ENCODE assay signal across 9 mouse cellular contexts in the genomic region with DNA sequence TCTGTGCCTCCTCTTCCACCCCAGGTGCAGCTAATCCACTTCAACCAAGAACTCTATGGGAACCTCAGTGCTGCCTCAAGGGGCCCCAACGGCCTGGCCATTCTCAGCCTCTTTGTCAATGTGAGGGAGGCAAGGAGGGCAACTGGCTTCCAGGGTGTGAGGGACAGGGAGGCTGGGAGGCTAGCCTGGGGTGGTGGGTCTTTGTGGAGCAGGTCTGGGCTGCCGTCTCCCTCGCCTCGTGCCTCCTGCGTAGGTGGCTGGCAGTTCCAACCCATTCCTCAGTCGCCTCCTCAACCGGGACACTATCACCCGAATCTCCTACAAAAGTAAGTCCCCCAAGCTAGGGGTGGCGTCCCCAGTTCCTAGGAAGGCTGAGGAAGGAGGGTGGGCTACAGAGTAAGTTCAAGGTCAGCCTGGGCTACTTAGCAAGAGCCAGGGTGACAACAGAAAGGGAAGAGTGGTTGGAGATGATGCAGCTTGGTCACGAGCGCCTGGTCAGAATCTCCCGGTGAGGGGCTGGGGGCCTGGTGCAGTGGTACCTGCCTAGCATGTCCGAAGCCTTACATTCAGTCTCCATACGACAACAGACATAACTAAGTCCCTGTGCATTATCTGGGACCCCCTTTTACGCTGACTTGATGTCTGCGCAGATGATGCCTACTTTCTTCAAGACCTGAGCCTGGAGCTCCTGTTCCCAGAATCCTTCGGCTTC. TPM values are rescaled to one million over a fixed set of nuclear protein-coding genes. Genes with fewer than 3 reads are reported as not detected.
DNase-seq lines count a peak whose midpoint lies in the region; ATAC-seq lines count a peak whose summit lies in the region.
"Had no signal": no experiment of that assay in that cellular context is flagged by ENCODE, and none has a peak within 500 bp of the region (broad histone marks: within the 10 kb centered on the region; RNA-seq: fewer than 3 reads in every experiment).

No protein-coding gene starts in this region.

- H3K9me3 ChIP-seq in forebrain, embryonic 10.5 days = no peaks in the 10 kb centered on the region
- H3K9me3 ChIP-seq in forebrain, embryonic 11.5 days (ENCODE audit: control insufficient read depth, low read length) = no peaks in the 10 kb centered on the region
- no peaks in the 10 kb centered on the region for H3K9me3 ChIP-seq in liver, embryonic 15.5 days (replicated peaks)
- H3K9me3 ChIP-seq in hindbrain, embryonic 12.5 days (replicated peaks) = no peaks in the 10 kb centered on the region
- H3K9me3 ChIP-seq in midbrain, embryonic 16.5 days (replicated peaks; ENCODE audit: control insufficient read depth, low read length, poor library complexity, severe bottlenecking) = no peaks in the 10 kb centered on the region

- H3K4me2 ChIP-seq in forebrain, embryonic 11.5 days (ENCODE audit: low read depth, low read length, severe bottlenecking) = no peak overlapping the region
- H3K4me2 ChIP-seq in liver, embryonic 15.5 days = 0 out of 2 replicates have a peak overlapping the region, but pooled peaks have one; percentile 97
- peak overlapping the region; percentile 94 for H3K4me2 ChIP-seq in hindbrain, embryonic 12.5 days (replicated peaks)
- H3K4me2 ChIP-seq in midbrain, embryonic 16.5 days (ENCODE audit: low read length) = peak overlapping the region; percentile 98

- peak overlapping the region; percentile 90; the same call in 1 of the 2 replicates for H3K27ac ChIP-seq in forebrain, embryonic 10.5 days
- H3K27ac ChIP-seq in forebrain, embryonic 11.5 days (ENCODE audit: low read depth, low read length) = no peak overlapping the region
- H3K27ac ChIP-seq in liver, embryonic 15.5 days (replicated peaks) = no peak overlapping the region
- peak overlapping the region; percentile 91 for H3K27ac ChIP-seq in hindbrain, embryonic 12.5 days
- peak overlapping the region; percentile 86 for H3K27ac ChIP-seq in midbrain, embryonic 16.5 days (ENCODE audit: low read length)

- peaks cover 74% of the 10 kb centered on the region for H3K4me1 ChIP-seq in forebrain, embryonic 10.5 days
- peaks cover 28% of the 10 kb centered on the region for H3K4me1 ChIP-seq in forebrain, embryonic 11.5 days (replicated peaks; ENCODE audit: control insufficient read depth, insufficient read depth, low read length)
- H3K4me1 ChIP-seq in liver, embryonic 15.5 days (replicated peaks) = peaks cover 54% of the 10 kb centered on the region
- peaks cover 69% of the 10 kb centered on the region for H3K4me1 ChIP-seq in hindbrain, embryonic 12.5 days
- peaks cover 61% of the 10 kb centered on the region for H3K4me1 ChIP-seq in midbrain, embryonic 16.5 days (ENCODE audit: control insufficient read depth, insufficient read depth, low read length)

- H3K9ac ChIP-seq in forebrain, embryonic 11.5 days (ENCODE audit: low read length) = no peak overlapping the region
- no peak overlapping the region for H3K9ac ChIP-seq in liver, embryonic 15.5 days
- peak overlapping the region; percentile 66 for H3K9ac ChIP-seq in hindbrain, embryonic 12.5 days
- H3K9ac ChIP-seq in midbrain, embryonic 16.5 days (ENCODE audit: low read depth, low read length) = peak overlapping the region; percentile 62

- H3K36me3 ChIP-seq in forebrain, embryonic 10.5 days (replicated peaks) = no peaks in the 10 kb centered on the region
- H3K36me3 ChIP-seq in forebrain, embryonic 11.5 days (ENCODE audit: control insufficient read depth, insufficient read depth, low read length) = no peaks in the 10 kb centered on the region
- no peaks in the 10 kb centered on the region for H3K36me3 ChIP-seq in liver, embryonic 15.5 days (replicated peaks)
- no peaks in the 10 kb centered on the region for H3K36me3 ChIP-seq in hindbrain, embryonic 12.5 days
- no peaks in the 10 kb centered on the region for H3K36me3 ChIP-seq in midbrain, embryonic 16.5 days (ENCODE audit: control insufficient read depth, insufficient read depth, low read length)

- no peak for DNase-seq in forebrain, embryonic 10.5 days (ENCODE audit: extremely low spot score, low spot score)
- DNase-seq in forebrain, embryonic 11.5 days (ENCODE audit: low spot score) = no peak
- no peak for DNase-seq in liver
- no peak for DNase-seq in adrenal gland, adult 2 months
- DNase-seq: kidney, adult 2 months had no signal

- peak overlapping the region; percentile 82; the same call in 1 of the 2 replicates for H3K4me3 ChIP-seq in forebrain, embryonic 10.5 days
- H3K4me3 ChIP-seq in forebrain, embryonic 11.5 days (ENCODE audit: low read depth, low read length) = no peak overlapping the region
- no peak overlapping the region for H3K4me3 ChIP-seq in liver, embryonic 15.5 days (replicated peaks)
- H3K4me3 ChIP-seq in hindbrain, embryonic 12.5 days = peak overlapping the region; percentile 55; the same call in 1 of the 2 replicates
- H3K4me3 ChIP-seq in midbrain, embryonic 16.5 days (ENCODE audit: low read depth, low read length) = peak overlapping the region; percentile 62

- WGBS in forebrain, embryonic 10.5 days = 93% methylated on average over 17 of the region's 17 CpGs
- 88% methylated on average over 17 of the region's 17 CpGs for WGBS in forebrain, embryonic 11.5 days
- 74% methylated on average over 17 of the region's 17 CpGs for WGBS in liver, embryonic 15.5 days (ENCODE audit: insufficient replicate concordance)
- 87% methylated on average over 17 of the region's 17 CpGs for WGBS in hindbrain, embryonic 12.5 days
- WGBS in midbrain, embryonic 16.5 days = 90% methylated on average over 17 of the region's 17 CpGs

- peaks cover 34% of the 10 kb centered on the region for H3K27me3 ChIP-seq in forebrain, embryonic 10.5 days (ENCODE audit: poor library complexity, severe bottlenecking)
- peaks cover 20% of the 10 kb centered on the region for H3K27me3 ChIP-seq in forebrain, embryonic 11.5 days (ENCODE audit: control insufficient read depth, insufficient read depth, low read length)
- peaks cover 52% of the 10 kb centered on the region for H3K27me3 ChIP-seq in liver, embryonic 15.5 days
- peaks cover 25% of the 10 kb centered on the region for H3K27me3 ChIP-seq in hindbrain, embryonic 12.5 days
- peaks cover 3% of the 10 kb centered on the region; the same call in 1 of the 2 replicates for H3K27me3 ChIP-seq in midbrain, embryonic 16.5 days (ENCODE audit: control insufficient read depth, insufficient read depth, low read depth, low read length)

- no peak for ATAC-seq in forebrain, embryonic 11.5 days (replicated peaks; ENCODE audit: low FRiP score)
- ATAC-seq in liver, embryonic 15.5 days (ENCODE audit: insufficient read depth) = no peak
- no peak for ATAC-seq in hindbrain, embryonic 12.5 days (ENCODE audit: low FRiP score)
- no peak for ATAC-seq in midbrain, embryonic 16.5 days
- ATAC-seq in megakaryocyte-erythroid progenitor cell, adult 5-6 weeks (replicated peaks; ENCODE audit: low FRiP score, low TSS enrichment, poor library complexity, severe bottlenecking) = no peak

RNA-seq across cellular contexts. Expression of a gene that starts 1.9 kb away (rescaled TPM):
- polyA plus RNA-seq in forebrain, embryonic 10.5 days (2016; fragmentation: Nextera tagmentation; extraction: Ambion mirVana) = 2.6 and 2.7 TPM in 2 replicates
- polyA plus RNA-seq in forebrain, embryonic 11.5 days (2014; fragmentation: Nextera tagmentation; extraction: Ambion mirVana) = 2.9 and 3.3 TPM in 2 replicates
- 0.46 and 0.85 TPM in 2 replicates for polyA plus RNA-seq in liver, embryonic 15.5 days (2015; fragmentation: Nextera tagmentation; extraction: Ambion mirVana)
- polyA plus RNA-seq in hindbrain, embryonic 12.5 days (2016; fragmentation: Nextera tagmentation; extraction: Ambion mirVana) = 4.2 and 5.3 TPM in 2 replicates
- polyA plus RNA-seq in midbrain, embryonic 16.5 days (2015; fragmentation: Nextera tagmentation; extraction: Ambion mirVana) = 2.3 and 3.4 TPM in 2 replicates
- total RNA-seq in megakaryocyte-erythroid progenitor cell, adult 5-6 weeks (2014; fragmentation: Nextera tagmentation) = 7.1 and 9.1 TPM in 2 replicates
- 5.6 and 6.2 TPM in 2 replicates for total RNA-seq in megakaryocyte-erythroid progenitor cell, adult 5-6 weeks (2017)
- total RNA-seq in adrenal gland, adult 2 months (2021) = 100 to 1,000 TPM in 1 of 2 experiments, 10 to 100 TPM in 1; 54.3 to 225 TPM
- 569 and 796 TPM in 2 replicates for polyA plus RNA-seq in adrenal gland, adult 2 months (2012; rRNA removed)

RNA-seq across cellular contexts. Expression of a gene that starts 3.3 kb away (rescaled TPM):
- 2.5 and 3.2 TPM in 2 replicates for polyA plus RNA-seq in forebrain, embryonic 10.5 days (2016; fragmentation: Nextera tagmentation; extraction: Ambion mirVana)
- polyA plus RNA-seq in forebrain, embryonic 11.5 days (2014; fragmentation: Nextera tagmentation; extraction: Ambion mirVana) = 3.6 and 4.1 TPM in 2 replicates
- 0.26 and 0.44 TPM in 2 replicates for polyA plus RNA-seq in liver, embryonic 15.5 days (2015; fragmentation: Nextera tagmentation; extraction: Ambion mirVana)
- 21.2 and 25.5 TPM in 2 replicates for polyA plus RNA-seq in hindbrain, embryonic 12.5 days (2016; fragmentation: Nextera tagmentation; extraction: Ambion mirVana)
- polyA plus RNA-seq in midbrain, embryonic 16.5 days (2015; fragmentation: Nextera tagmentation; extraction: Ambion mirVana) = 71.6 and 89.9 TPM in 2 replicates
- not detected in 2 replicates for total RNA-seq in megakaryocyte-erythroid progenitor cell, adult 5-6 weeks (2014; fragmentation: Nextera tagmentation)
- total RNA-seq in megakaryocyte-erythroid progenitor cell, adult 5-6 weeks (2017) = not detected in 2 replicates
- total RNA-seq in adrenal gland, adult 2 months (2021) = 10 to 100 TPM; 10.9 to 18.6 TPM
- 30.0 and 38.2 TPM in 2 replicates for polyA plus RNA-seq in adrenal gland, adult 2 months (2012; rRNA removed)

RNA-seq across cellular contexts. Expression of a gene that starts 8.8 kb away (rescaled TPM):
- 0.78 and 1.1 TPM in 2 replicates for polyA plus RNA-seq in forebrain, embryonic 10.5 days (2016; fragmentation: Nextera tagmentation; extraction: Ambion mirVana)
- polyA plus RNA-seq in forebrain, embryonic 11.5 days (2014; fragmentation: Nextera tagmentation; extraction: Ambion mirVana) = 0.39 and 0.52 TPM in 2 replicates
- polyA plus RNA-seq in liver, embryonic 15.5 days (2015; fragmentation: Nextera tagmentation; extraction: Ambion mirVana) = 0.05 and 0.06 TPM in 2 replicates
- polyA plus RNA-seq in hindbrain, embryonic 12.5 days (2016; fragmentation: Nextera tagmentation; extraction: Ambion mirVana) = 1.1 and 2.2 TPM in 2 replicates
- 0.24 and 0.28 TPM in 2 replicates for polyA plus RNA-seq in midbrain, embryonic 16.5 days (2015; fragmentation: Nextera tagmentation; extraction: Ambion mirVana)
- not detected in 2 replicates for total RNA-seq in megakaryocyte-erythroid progenitor cell, adult 5-6 weeks (2014; fragmentation: Nextera tagmentation)
- total RNA-seq in megakaryocyte-erythroid progenitor cell, adult 5-6 weeks (2017) = not detected in 2 replicates
- total RNA-seq in adrenal gland, adult 2 months (2021) = under 1 TPM; 0.29 to 0.41 TPM
- 0.57 and 0.58 TPM in 2 replicates for polyA plus RNA-seq in adrenal gland, adult 2 months (2012; rRNA removed)

RNA-seq across cellular contexts. Expression of a gene that starts 12.3 kb away (rescaled TPM):
- 1,181 and 1,186 TPM in 2 replicates for polyA plus RNA-seq in forebrain, embryonic 10.5 days (2016; fragmentation: Nextera tagmentation; extraction: Ambion mirVana)
- polyA plus RNA-seq in forebrain, embryonic 11.5 days (2014; fragmentation: Nextera tagmentation; extraction: Ambion mirVana) = 936 and 958 TPM in 2 replicates
- 533 and 542 TPM in 2 replicates for polyA plus RNA-seq in liver, embryonic 15.5 days (2015; fragmentation: Nextera tagmentation; extraction: Ambion mirVana)
- polyA plus RNA-seq in hindbrain, embryonic 12.5 days (2016; fragmentation: Nextera tagmentation; extraction: Ambion mirVana) = 607 and 682 TPM in 2 replicates
- polyA plus RNA-seq in midbrain, embryonic 16.5 days (2015; fragmentation: Nextera tagmentation; extraction: Ambion mirVana) = 475 and 495 TPM in 2 replicates
- total RNA-seq in megakaryocyte-erythroid progenitor cell, adult 5-6 weeks (2014; fragmentation: Nextera tagmentation) = 2,679 and 3,223 TPM in 2 replicates
- 1,594 and 2,062 TPM in 2 replicates for total RNA-seq in megakaryocyte-erythroid progenitor cell, adult 5-6 weeks (2017)
- total RNA-seq in adrenal gland, adult 2 months (2021) = 1,000 to 10,000 TPM in 1 of 2 experiments, 100 to 1,000 TPM in 1; 972 to 1,050 TPM
- 1,143 and 1,258 TPM in 2 replicates for polyA plus RNA-seq in adrenal gland, adult 2 months (2012; rRNA removed)

RNA-seq across cellular contexts. Expression of a gene that starts 14.8 kb away (rescaled TPM):
- polyA plus RNA-seq in forebrain, embryonic 10.5 days (2016; fragmentation: Nextera tagmentation; extraction: Ambion mirVana) = 34.0 and 36.6 TPM in 2 replicates
- 27.0 and 27.9 TPM in 2 replicates for polyA plus RNA-seq in forebrain, embryonic 11.5 days (2014; fragmentation: Nextera tagmentation; extraction: Ambion mirVana)
- polyA plus RNA-seq in liver, embryonic 15.5 days (2015; fragmentation: Nextera tagmentation; extraction: Ambion mirVana) = 10.4 and 13.3 TPM in 2 replicates
- polyA plus RNA-seq in hindbrain, embryonic 12.5 days (2016; fragmentation: Nextera tagmentation; extraction: Ambion mirVana) = 28.7 and 30.3 TPM in 2 replicates
- polyA plus RNA-seq in midbrain, embryonic 16.5 days (2015; fragmentation: Nextera tagmentation; extraction: Ambion mirVana) = 21.9 and 23.0 TPM in 2 replicates
- 16.3 and 19.8 TPM in 2 replicates for total RNA-seq in megakaryocyte-erythroid progenitor cell, adult 5-6 weeks (2014; fragmentation: Nextera tagmentation)
- total RNA-seq in megakaryocyte-erythroid progenitor cell, adult 5-6 weeks (2017) = 7.5 and 7.8 TPM in 2 replicates
- total RNA-seq in adrenal gland, adult 2 months (2021) = 10 to 100 TPM; 38.9 to 39.5 TPM
- 90.9 and 92.5 TPM in 2 replicates for polyA plus RNA-seq in adrenal gland, adult 2 months (2012; rRNA removed)

Comparison
In these comparisons a context has a peak if more than half of its experiments do, and no peak if none do; other contexts are left out.
1. H3K27ac ChIP-seq: peak in forebrain, embryonic 10.5 days (single experiment), hindbrain, embryonic 12.5 days (single experiment) and midbrain, embryonic 16.5 days (single experiment); none in forebrain, embryonic 11.5 days (single experiment) and liver, embryonic 15.5 days (single experiment).
2. H3K4me3 ChIP-seq: peak in forebrain, embryonic 10.5 days (single experiment), hindbrain, embryonic 12.5 days (single experiment) and midbrain, embryonic 16.5 days (single experiment); none in forebrain, embryonic 11.5 days (single experiment) and liver, embryonic 15.5 days (single experiment).
3. H3K9ac ChIP-seq: peak in hindbrain, embryonic 12.5 days (single experiment) and midbrain, embryonic 16.5 days (single experiment); none in forebrain, embryonic 11.5 days (single experiment) and liver, embryonic 15.5 days (single experiment).
4. RNA of a gene that starts 1.9 kb away (polyA plus RNA-seq): 569 to 796 TPM in adrenal gland, adult 2 months; 4.2 to 5.3 TPM in hindbrain, embryonic 12.5 days, 2.9 to 3.3 TPM in forebrain, embryonic 11.5 days, 2.6 to 2.7 TPM in forebrain, embryonic 10.5 days, 2.3 to 3.4 TPM in midbrain, embryonic 16.5 days and 0.46 to 0.85 TPM in liver, embryonic 15.5 days; every median in the first group is over 10 times any median in the second.